Mouse (Mus musculus) embryonic facial prominence, embryonic 14.5 days (tissue): ENCODE data around the gene Spag6. TPM values are rescaled to one million over a fixed set of nuclear protein-coding genes. Genes with fewer than 3 reads are reported as not detected.

Source experiments
- ATAC-seq: fragments of 200-750 bp; cut with Nextera tagmentation; 2 replicates; pipeline ENCODE4 v1.8.0; 2017; ENCODE audit warnings: low read depth, moderate number of reproducible peaks, moderate TSS enrichment
- DNase-seq: peaks from one replicate; pipeline ENCODE4 v3.0.0-alpha.2; 2015; ENCODE audit warnings: low spot score
- H3K27ac ChIP-seq: fragments of 300-500 bp; sonication (generic); replicated peaks from 2 replicates; pipeline ENCODE4 v1.5.1; 2014; ENCODE audit warnings: low read depth, mild to moderate bottlenecking, low read length, moderate library complexity
- H3K27me3 ChIP-seq: fragments of 300-500 bp; sonication (generic); replicated peaks from 2 replicates; pipeline ENCODE4 v1.6.1; 2014; ENCODE audit warnings: low read length; ENCODE audit not compliant: control insufficient read depth, insufficient read depth
- H3K36me3 ChIP-seq: fragments of 300-500 bp; sonication (generic); 2 replicates; pipeline ENCODE4 v1.6.1; 2014; ENCODE audit warnings: low read length, mixed read lengths; ENCODE audit not compliant: control insufficient read depth, insufficient read depth
- H3K4me1 ChIP-seq: fragments of 300-500 bp; sonication (generic); 2 replicates; pipeline ENCODE4 v1.6.1; 2014; ENCODE audit warnings: antibody characterized with exemption, low read length; ENCODE audit not compliant: control insufficient read depth, insufficient read depth
- H3K4me2 ChIP-seq: fragments of 300-500 bp; sonication (generic); 2 replicates; pipeline ENCODE4 v1.6.1; 2014; ENCODE audit warnings: low read depth, mild to moderate bottlenecking, low read length, moderate library complexity, mixed read lengths
- H3K4me3 ChIP-seq: fragments of 300-500 bp; sonication (generic); 2 replicates; pipeline ENCODE4 v1.5.1; 2014; ENCODE audit warnings: low read depth, mild to moderate bottlenecking, low read length
- H3K9ac ChIP-seq: fragments of 300-500 bp; sonication (generic); 2 replicates; pipeline ENCODE4 v1.6.1; 2014; ENCODE audit warnings: low read depth, mild to moderate bottlenecking, low read length, moderate library complexity, mixed read lengths
- H3K9me3 ChIP-seq: fragments of 300-500 bp; sonication (generic); 2 replicates; pipeline ENCODE4 v1.6.1; 2016; ENCODE audit warnings: low read length; ENCODE audit not compliant: control insufficient read depth
- WGBS: fragments of 180-500 bp; shearing (Covaris S2); extraction: QIAGEN DNeasy Blood & Tissue Kit; methylation state at CpG from one replicate; pipeline ENCODE4 v1.1.7; 2014; 5-methylcytosine and 5-hydroxymethylcytosine counted together
- polyA plus RNA-seq: library from polyadenylated mRNA; unstranded; fragments of >200 nt; fragmentation: Nextera tagmentation; extraction: Ambion mirVana; gene quantifications from 2 replicates; pipeline ENCODE4 v1.2.1, GENCODE M21; 2014

The Spag6 gene
- polyA plus RNA-seq, 1 experiment from 2014 or later, result 0.21 TPM

- H3K9ac ChIP-seq, result no peak overlapping the region
- no peak overlapping the region for H3K27ac ChIP-seq
- peaks cover 78% of the 10 kb centered on the region for H3K27me3 ChIP-seq
- no peaks in the 10 kb centered on the region for H3K36me3 ChIP-seq
- WGBS, result under 1% methylated on average over 54 of the region's 56 CpGs
- no peak for DNase-seq
- H3K4me2 ChIP-seq, result no peak overlapping the region
- no peaks in the 10 kb centered on the region; the same call in 1 of the 2 replicates for H3K4me1 ChIP-seq
- H3K9me3 ChIP-seq, result no peaks in the 10 kb centered on the region
- no peak for ATAC-seq
- H3K4me3 ChIP-seq, result peak overlapping the region; percentile 20; the same call in 1 of the 2 replicates
These were observed 5.0 kb downstream of the Spag6 start for GRCm38 (mm10) chr2:18698663-18699385.

- 1% methylated on average over 11 of the region's 11 CpGs for WGBS
- no peak for ATAC-seq
- no peak overlapping the region for H3K4me2 ChIP-seq
- no peaks in the 10 kb centered on the region; the same call in 1 of the 2 replicates for H3K4me1 ChIP-seq
- no peak overlapping the region for H3K9ac ChIP-seq
- no peaks in the 10 kb centered on the region for H3K36me3 ChIP-seq
- H3K27me3 ChIP-seq, result peaks cover 81% of the 10 kb centered on the region
- H3K9me3 ChIP-seq, result no peaks in the 10 kb centered on the region
- no peak overlapping the region for H3K27ac ChIP-seq
- DNase-seq, result no peak
- no peak overlapping the region for H3K4me3 ChIP-seq
These were observed 5.7 kb downstream of the Spag6 start for GRCm38 (mm10) chr2:18699401-18699990.

GRCm38 (mm10) chr2:18710356-18710755, 16.5 kb downstream of the Spag6 start:
- no peaks in the 10 kb centered on the region for H3K9me3 ChIP-seq
- no peak overlapping the region for H3K4me3 ChIP-seq
- H3K36me3 ChIP-seq, result no peaks in the 10 kb centered on the region
- DNase-seq (no peak), ATAC-seq (no peak)
- no peak overlapping the region for H3K4me2 ChIP-seq
- H3K9ac ChIP-seq, result no peak overlapping the region
- no peaks in the 10 kb centered on the region for H3K4me1 ChIP-seq
- H3K27me3 ChIP-seq, result no peaks in the 10 kb centered on the region
- H3K27ac ChIP-seq, result no peak overlapping the region
- 64% methylated on average over 3 of the region's 3 CpGs for WGBS

GRCm38 (mm10) chr2:18713071-18713470, 19.2 kb downstream of the Spag6 start:
- no peak overlapping the region for H3K27ac ChIP-seq
- DNase-seq, result no peak
- H3K4me3 ChIP-seq, result no peak overlapping the region
- 70% methylated on average over 2 of the region's 2 CpGs for WGBS
- no peaks in the 10 kb centered on the region for H3K36me3 ChIP-seq
- H3K9me3 ChIP-seq, result no peaks in the 10 kb centered on the region
- no peak overlapping the region for H3K9ac ChIP-seq
- H3K4me2 ChIP-seq, result no peak overlapping the region
- H3K27me3 ChIP-seq, result no peaks in the 10 kb centered on the region
- no peak for ATAC-seq
- no peaks in the 10 kb centered on the region for H3K4me1 ChIP-seq

GRCm38 (mm10) chr2:18714337-18714736, 20.5 kb downstream of the Spag6 start:
- DNase-seq (no peak), ATAC-seq (no peak)
- Histone ChIP-seq H3K4me2 (no peak overlapping the region), H3K9ac (no peak overlapping the region), H3K4me3 (no peak overlapping the region), H3K36me3 (no peaks in the 10 kb centered on the region), H3K9me3 (no peaks in the 10 kb centered on the region), H3K4me1 (no peaks in the 10 kb centered on the region), H3K27ac (no peak overlapping the region), H3K27me3 (no peaks in the 10 kb centered on the region)
- 74% methylated on average over 3 of the region's 3 CpGs for WGBS

- Histone ChIP-seq H3K4me1 (no peaks in the 10 kb centered on the region), H3K4me2 (no peak overlapping the region), H3K9me3 (no peaks in the 10 kb centered on the region), H3K4me3 (no peak overlapping the region), H3K27ac (no peak overlapping the region), H3K27me3 (no peaks in the 10 kb centered on the region), H3K9ac (no peak overlapping the region), H3K36me3 (no peaks in the 10 kb centered on the region)
- WGBS, result 72% methylated on average over 4 of the region's 4 CpGs
- DNase-seq (no peak), ATAC-seq (no peak)
These were observed 24.7 kb downstream of the Spag6 start for GRCm38 (mm10) chr2:18718521-18718920.

- Histone ChIP-seq H3K9ac (no peak overlapping the region), H3K27me3 (no peaks in the 10 kb centered on the region), H3K4me2 (no peak overlapping the region), H3K36me3 (no peaks in the 10 kb centered on the region), H3K9me3 (no peaks in the 10 kb centered on the region), H3K4me1 (no peaks in the 10 kb centered on the region), H3K4me3 (no peak overlapping the region), H3K27ac (no peak overlapping the region)
- 64% methylated on average over 3 of the region's 3 CpGs for WGBS
- DNase-seq (no peak), ATAC-seq (no peak)
These were observed 28.5 kb downstream of the Spag6 start for GRCm38 (mm10) chr2:18722208-18722830.

- Histone ChIP-seq H3K9ac (no peak overlapping the region), H3K27ac (no peak overlapping the region), H3K4me3 (no peak overlapping the region), H3K4me1 (no peaks in the 10 kb centered on the region), H3K27me3 (no peaks in the 10 kb centered on the region), H3K9me3 (no peaks in the 10 kb centered on the region), H3K4me2 (no peak overlapping the region), H3K36me3 (no peaks in the 10 kb centered on the region)
- ATAC-seq, result no peak
- DNase-seq, result no peak
- WGBS, result 88% methylated on average over 1 of the region's 1 CpGs
These were observed 30.6 kb downstream of the Spag6 start for GRCm38 (mm10) chr2:18724462-18724861.
